8 mouse cellular contexts compared by ENCODE assay signal in genomic region chr6:124756652-124757350, GRCm38 (mm10). TPM values are rescaled to one million over a fixed set of nuclear protein-coding genes. Genes with fewer than 3 reads are reported as not detected.
A peak's percentile ranks its signal among the peaks of the same experiment; 100 is the strongest.
DNase-seq lines count a peak whose midpoint lies in the region; ATAC-seq and TF ChIP-seq lines count a peak whose summit lies in the region.

No protein-coding gene starts in this region.

- H3K36me3 ChIP-seq in intestine, postnatal 0 days (ENCODE audit: control insufficient read depth, insufficient read depth): no peaks in the 10 kb centered on the region
- H3K36me3 ChIP-seq in limb, embryonic 14.5 days (ENCODE audit: control insufficient read depth, insufficient read depth, low read length): peaks cover 11% of the 10 kb centered on the region; the same call in 1 of the 2 replicates
- peaks cover 6% of the 10 kb centered on the region; the same call in 1 of the 2 replicates for H3K36me3 ChIP-seq in midbrain, embryonic 14.5 days (ENCODE audit: control insufficient read depth, insufficient read depth, low read length)

- peak overlapping the region; percentile 83 for H3K4me2 ChIP-seq in intestine, postnatal 0 days (replicated peaks; ENCODE audit: low read depth)
- peak overlapping the region; percentile 72 for H3K4me2 ChIP-seq in limb, embryonic 14.5 days (replicated peaks; ENCODE audit: low read depth, low read length, severe bottlenecking)
- H3K4me2 ChIP-seq in midbrain, embryonic 14.5 days (ENCODE audit: low read length): peak overlapping the region; percentile 70

- TF ChIP-seq CTCF in intestine, postnatal 0 days (IDR thresholded peaks at IDR 0.05; ENCODE audit: low read depth): peak; percentile 10; the same call in 1 of the 2 replicates

- no peaks in the 10 kb centered on the region for H3K4me1 ChIP-seq in intestine, postnatal 0 days (replicated peaks; ENCODE audit: control insufficient read depth, insufficient read depth, low read length)
- H3K4me1 ChIP-seq in limb, embryonic 14.5 days (ENCODE audit: control insufficient read depth, insufficient read depth, low read length): peaks cover 36% of the 10 kb centered on the region
- peaks cover 41% of the 10 kb centered on the region for H3K4me1 ChIP-seq in midbrain, embryonic 14.5 days (ENCODE audit: control insufficient read depth, insufficient read depth, low read length)

- WGBS in intestine, postnatal 0 days: under 1% methylated on average over 53 of the region's 54 CpGs
- WGBS in limb, embryonic 14.5 days: under 1% methylated on average over 43 of the region's 54 CpGs
- WGBS in midbrain, embryonic 14.5 days: 1% methylated on average over 54 of the region's 54 CpGs

- H3K27me3 ChIP-seq in intestine, postnatal 0 days (replicated peaks; ENCODE audit: control insufficient read depth, insufficient read depth, low read length): no peaks in the 10 kb centered on the region
- H3K27me3 ChIP-seq in limb, embryonic 14.5 days (ENCODE audit: control insufficient read depth, insufficient read depth, low read length): no peaks in the 10 kb centered on the region
- no peaks in the 10 kb centered on the region for H3K27me3 ChIP-seq in midbrain, embryonic 14.5 days (ENCODE audit: control insufficient read depth, insufficient read depth, low read length)

- H3K4me3 ChIP-seq in intestine, postnatal 0 days (ENCODE audit: low read depth, low read length): peak overlapping the region; percentile 85
- H3K4me3 ChIP-seq in limb, embryonic 14.5 days (replicated peaks; ENCODE audit: low read length): peak overlapping the region; percentile 77
- H3K4me3 ChIP-seq in midbrain, embryonic 14.5 days (replicated peaks; ENCODE audit: low read depth, low read length): peak overlapping the region; percentile 79

- H3K27ac ChIP-seq in intestine, postnatal 0 days (ENCODE audit: low read depth, low read length): peak overlapping the region; percentile 96
- peak overlapping the region; percentile 98 for H3K27ac ChIP-seq in limb, embryonic 14.5 days (replicated peaks; ENCODE audit: low read depth, low read length)
- H3K27ac ChIP-seq in midbrain, embryonic 14.5 days (replicated peaks; ENCODE audit: low read depth, low read length): peak overlapping the region; percentile 97

- ATAC-seq in intestine, postnatal 0 days: peak; percentile 65
- peak; percentile 83 for ATAC-seq in limb, embryonic 14.5 days (ENCODE audit: low FRiP score, low read depth)
- ATAC-seq in midbrain, embryonic 14.5 days (ENCODE audit: low FRiP score, low TSS enrichment): peak; percentile 85

- peak; percentile 47 to 52 for DNase-seq in thymus, adult 18-20 months
- DNase-seq in thymus, postnatal 4 days: no peak
- peak; percentile 88 for DNase-seq in embryo, embryonic 11 days
- DNase-seq in heart, adult 11 months: peak; percentile 99
- peak; percentile 85 for DNase-seq in limb, embryonic 14.5 days (ENCODE audit: low spot score)
- peak; percentile 89 for DNase-seq in midbrain, embryonic 14.5 days
- peak; percentile 39 to 56 for DNase-seq in spleen, postnatal 10 days (ENCODE audit: low spot score in 2 of 2)

- no peaks in the 10 kb centered on the region for H3K9me3 ChIP-seq in intestine, postnatal 0 days (ENCODE audit: control insufficient read depth)
- H3K9me3 ChIP-seq in limb, embryonic 14.5 days (ENCODE audit: control insufficient read depth, low read length): no peaks in the 10 kb centered on the region
- H3K9me3 ChIP-seq in midbrain, embryonic 14.5 days (ENCODE audit: control insufficient read depth, low read length): no peaks in the 10 kb centered on the region

- peak overlapping the region; percentile 95 for H3K9ac ChIP-seq in intestine, postnatal 0 days (ENCODE audit: low read depth, low read length)
- H3K9ac ChIP-seq in limb, embryonic 14.5 days (ENCODE audit: low read depth, low read length, severe bottlenecking): peak overlapping the region; percentile 93
- H3K9ac ChIP-seq in midbrain, embryonic 14.5 days (replicated peaks; ENCODE audit: low read length): peak overlapping the region; percentile 93

- 0 out of 2 replicates have a peak, but pooled peaks have one; percentile 14 for TF ChIP-seq POLR2A in limb, embryonic 14.5 days (IDR thresholded peaks at IDR 0.05; ENCODE audit: borderline replicate concordance, extremely low read depth, insufficient read depth, insufficient read length)

RNA-seq across cellular contexts. Expression of gene Atn1, which starts 0.5 kb away (rescaled TPM):
- polyA plus RNA-seq in intestine, postnatal 0 days (2015; fragmentation: Nextera tagmentation; extraction: Ambion mirVana): 7.6 and 8.4 TPM in 2 replicates
- polyA plus RNA-seq in limb, embryonic 14.5 days (2012; rRNA removed): 102 and 141 TPM in 2 replicates
- polyA plus RNA-seq in limb, embryonic 14.5 days (2014; fragmentation: Nextera tagmentation; extraction: Ambion mirVana): 14.6 and 19.4 TPM in 2 replicates
- 24.4 and 32.3 TPM in 2 replicates for polyA plus RNA-seq in midbrain, embryonic 14.5 days (2014; fragmentation: Nextera tagmentation; extraction: Ambion mirVana)

RNA-seq across cellular contexts. Expression of gene Gm45234, which starts 1.0 kb away (rescaled TPM):
- not detected in 2 replicates for polyA plus RNA-seq in intestine, postnatal 0 days (2015; fragmentation: Nextera tagmentation; extraction: Ambion mirVana)
- polyA plus RNA-seq in limb, embryonic 14.5 days (2012; rRNA removed): not detected in 2 replicates
- polyA plus RNA-seq in limb, embryonic 14.5 days (2014; fragmentation: Nextera tagmentation; extraction: Ambion mirVana): not detected in 2 replicates
- not detected in 2 replicates for polyA plus RNA-seq in midbrain, embryonic 14.5 days (2014; fragmentation: Nextera tagmentation; extraction: Ambion mirVana)

RNA-seq across cellular contexts. Expression of gene Eno2, which starts 12.7 kb away (rescaled TPM):
- 3.5 and 4.6 TPM in 2 replicates for polyA plus RNA-seq in intestine, postnatal 0 days (2015; fragmentation: Nextera tagmentation; extraction: Ambion mirVana)
- polyA plus RNA-seq in limb, embryonic 14.5 days (2012; rRNA removed): 21.7 and 25.3 TPM in 2 replicates
- polyA plus RNA-seq in limb, embryonic 14.5 days (2014; fragmentation: Nextera tagmentation; extraction: Ambion mirVana): 6.0 and 10.2 TPM in 2 replicates
- 64.3 and 83.3 TPM in 2 replicates for polyA plus RNA-seq in midbrain, embryonic 14.5 days (2014; fragmentation: Nextera tagmentation; extraction: Ambion mirVana)

RNA-seq across cellular contexts. Expression of gene Grcc10, which starts 15.6 kb away (rescaled TPM):
- polyA plus RNA-seq in intestine, postnatal 0 days (2015; fragmentation: Nextera tagmentation; extraction: Ambion mirVana): 238 and 259 TPM in 2 replicates
- polyA plus RNA-seq in limb, embryonic 14.5 days (2012; rRNA removed): 285 and 290 TPM in 2 replicates
- 438 and 458 TPM in 2 replicates for polyA plus RNA-seq in limb, embryonic 14.5 days (2014; fragmentation: Nextera tagmentation; extraction: Ambion mirVana)
- polyA plus RNA-seq in midbrain, embryonic 14.5 days (2014; fragmentation: Nextera tagmentation; extraction: Ambion mirVana): 689 and 844 TPM in 2 replicates

RNA-seq across cellular contexts. Expression of gene Ptpn6, which starts 18.3 kb away (rescaled TPM):
- 17.4 TPM in 2 replicates for polyA plus RNA-seq in intestine, postnatal 0 days (2015; fragmentation: Nextera tagmentation; extraction: Ambion mirVana)
- polyA plus RNA-seq in limb, embryonic 14.5 days (2012; rRNA removed): 9.4 and 9.6 TPM in 2 replicates
- 13.9 and 14.2 TPM in 2 replicates for polyA plus RNA-seq in limb, embryonic 14.5 days (2014; fragmentation: Nextera tagmentation; extraction: Ambion mirVana)
- polyA plus RNA-seq in midbrain, embryonic 14.5 days (2014; fragmentation: Nextera tagmentation; extraction: Ambion mirVana): 2.1 and 5.6 TPM in 2 replicates
